Mouse (Mus musculus): ENCODE data around the gene Myh3. TPM values are rescaled to one million over a fixed set of nuclear protein-coding genes. Genes with fewer than 3 reads are reported as not detected.

The Myh3 gene
- 1 to 10 TPM in 1 of 4 experiments, under 1 TPM in 3; 0.50 to 1.1 (median 0.81) TPM for total RNA-seq (2022)

DNA sequence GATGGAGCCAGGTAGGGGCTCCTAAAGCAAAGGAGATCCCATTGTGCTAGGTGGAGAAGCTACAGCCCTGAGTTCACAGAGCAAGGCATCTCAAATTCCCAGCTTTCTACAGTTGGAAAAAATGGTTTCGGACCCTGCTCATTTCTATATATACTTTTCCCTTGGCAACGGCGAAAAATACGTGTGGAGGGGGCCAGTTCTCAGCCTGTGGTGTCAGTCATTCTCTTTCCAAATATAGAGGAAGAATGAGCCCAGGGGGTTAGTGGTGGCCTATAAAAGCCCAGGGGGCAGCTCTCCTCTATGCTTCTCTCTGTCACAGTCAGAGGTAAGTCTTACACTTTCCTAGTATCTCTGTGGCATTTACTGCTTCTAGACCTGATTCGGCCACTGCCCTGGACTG lies at the start of gene Myh3:
Gene Myh3 (plus strand): TSS at position 301 of the 400 bp plus-strand sequence.
- DNase-seq (ENCODE audit: low spot score in 2 of 2) = no peak

DNA sequence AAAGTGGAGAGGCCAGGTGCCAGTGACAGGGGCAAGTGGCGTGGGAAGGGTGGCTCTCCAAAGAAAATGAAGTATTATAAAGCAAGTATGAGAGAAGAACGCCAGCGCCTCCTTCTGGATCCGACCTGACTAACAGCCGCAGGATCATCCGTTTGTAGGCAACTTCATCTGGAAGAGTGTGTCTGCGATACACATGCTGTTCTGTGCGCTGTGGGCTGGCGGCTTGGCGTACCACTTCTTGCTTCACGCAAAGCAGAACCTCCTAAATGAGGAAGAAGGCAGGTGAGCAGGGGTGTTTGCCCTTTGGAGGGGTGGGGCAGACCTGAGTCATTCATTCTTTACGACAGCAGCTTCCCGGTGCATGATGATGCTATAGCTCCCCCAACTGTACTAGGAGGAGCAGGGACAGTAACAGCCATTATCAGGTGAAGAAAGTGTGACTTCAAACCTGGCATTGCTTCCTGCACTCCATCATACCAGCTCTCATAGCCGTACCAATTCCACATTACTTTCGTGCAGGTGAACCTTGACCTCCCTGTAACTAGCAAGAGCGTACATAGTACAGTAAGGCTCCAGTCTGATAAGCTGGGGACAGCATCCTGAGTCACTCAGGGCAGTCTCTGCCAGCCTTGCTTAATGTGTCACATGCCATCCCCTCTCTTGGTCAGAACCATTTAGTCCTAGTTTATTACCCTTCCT lies 47.0 kb upstream of the Myh3 start:
- DNase-seq (ENCODE audit: low spot score in 2 of 2) = no peak

DNA sequence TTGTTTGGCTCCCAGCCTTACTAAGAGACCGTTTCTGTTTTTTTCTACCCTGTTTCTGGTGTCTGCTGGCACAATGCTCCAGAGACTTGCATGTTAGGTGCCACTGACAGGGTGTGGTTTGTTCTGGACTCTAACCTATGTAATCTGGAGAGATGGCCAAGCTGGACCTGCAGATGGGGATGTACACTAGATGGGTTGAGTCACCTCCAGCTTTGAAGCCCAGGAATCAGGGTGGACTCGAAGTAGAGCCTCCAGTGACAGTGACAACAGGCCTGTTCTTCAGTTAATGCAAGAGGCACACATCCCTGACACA lies 46.5 kb upstream of the Myh3 start:
- DNase-seq (ENCODE audit: low spot score in 2 of 2) = no peak

DNA sequence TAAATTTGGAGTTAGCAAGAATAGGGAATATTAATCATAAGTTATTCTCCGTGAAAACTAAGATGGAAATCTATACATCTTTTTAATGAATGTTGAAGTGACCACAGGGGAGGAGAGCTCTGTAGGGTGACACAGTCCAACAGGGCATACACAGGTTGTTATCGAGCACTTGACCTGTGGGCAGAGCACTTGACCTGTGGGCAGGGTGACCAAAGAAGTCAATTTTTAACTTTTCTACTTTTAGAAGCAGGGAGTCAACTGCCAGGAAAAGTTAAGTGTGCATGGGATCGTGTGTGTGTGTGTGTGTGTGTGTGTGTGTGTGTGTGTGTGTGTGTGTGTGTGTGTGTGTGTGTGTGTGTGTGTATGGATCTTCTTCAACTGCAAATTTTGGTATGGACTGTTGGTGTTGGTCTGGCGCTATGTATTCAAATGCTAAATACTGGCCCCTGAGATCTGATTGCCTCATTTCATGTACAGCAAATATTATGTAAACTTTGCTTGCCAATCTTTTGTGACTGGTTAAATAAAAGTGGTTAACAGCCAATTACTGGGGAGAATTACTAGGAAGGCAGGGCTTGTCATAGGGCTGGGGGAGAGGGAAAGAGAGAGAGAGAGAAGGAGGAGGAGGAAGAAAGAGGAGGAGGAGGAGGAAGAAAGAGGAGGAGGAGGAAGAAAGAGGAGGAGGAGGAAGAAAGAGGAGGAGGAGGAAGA lies 43.2 kb upstream of the Myh3 start:
- DNase-seq (ENCODE audit: low spot score in 2 of 2) = no peak

DNA sequence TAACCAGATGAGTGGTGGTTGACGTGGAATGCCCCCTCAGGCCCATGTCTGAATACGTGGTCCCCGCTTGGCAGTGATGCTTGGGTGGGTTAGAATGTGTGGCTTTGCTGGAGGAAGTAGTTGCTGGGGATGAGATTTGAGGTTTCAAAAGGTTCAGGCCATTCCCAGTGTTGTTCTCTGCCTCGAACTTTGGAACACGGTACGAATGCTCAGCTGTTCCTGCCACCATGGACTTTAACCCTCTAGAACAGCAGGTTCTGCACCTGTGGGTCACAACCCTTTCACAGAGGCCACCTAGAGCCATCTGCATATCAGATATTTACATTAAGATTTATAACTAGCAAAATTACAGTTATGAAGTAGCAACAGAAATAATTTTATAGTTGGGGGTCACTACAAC lies 41.9 kb upstream of the Myh3 start:
- DNase-seq (ENCODE audit: low spot score in 2 of 2) = no peak

DNA sequence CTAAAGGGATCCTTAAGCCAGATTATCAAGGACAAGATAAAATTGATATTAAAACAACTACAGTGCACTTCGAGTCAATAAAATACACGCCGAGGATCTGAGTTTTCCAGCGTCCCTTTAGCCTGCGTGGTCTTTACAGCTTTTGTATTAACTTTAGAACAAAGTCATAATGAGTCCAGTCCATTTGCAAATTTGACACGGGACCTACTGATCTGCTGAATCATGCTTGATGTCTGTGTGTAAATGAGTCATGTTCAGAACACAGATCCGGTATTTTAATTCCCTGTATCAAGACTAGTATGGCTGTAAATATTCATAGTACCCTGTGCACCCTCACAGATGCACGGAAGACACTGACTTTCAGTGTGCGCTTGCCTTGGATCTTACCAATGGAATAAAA lies 41.2 kb upstream of the Myh3 start:
- DNase-seq (ENCODE audit: low spot score in 2 of 2) = no peak

DNA sequence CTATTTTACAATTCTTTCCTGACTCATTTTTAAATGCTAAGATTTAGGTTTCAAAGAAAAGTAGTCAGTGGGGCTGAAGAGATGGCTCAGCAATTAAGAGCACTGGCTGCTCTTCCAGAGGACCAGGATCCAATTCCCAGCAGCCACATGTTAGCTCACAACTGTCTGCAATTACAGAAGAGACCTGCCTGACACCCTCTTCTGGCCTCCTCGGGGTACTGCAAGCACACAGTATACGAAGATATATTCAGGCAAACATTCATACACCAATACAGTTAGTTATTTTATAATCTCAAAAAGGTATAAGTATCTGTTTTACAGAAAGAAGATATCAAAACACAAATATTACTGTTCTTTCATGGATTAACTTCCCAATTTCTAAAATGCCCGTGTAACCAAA lies 38.3 kb upstream of the Myh3 start:
- no peak for DNase-seq (ENCODE audit: low spot score in 2 of 2)

DNA sequence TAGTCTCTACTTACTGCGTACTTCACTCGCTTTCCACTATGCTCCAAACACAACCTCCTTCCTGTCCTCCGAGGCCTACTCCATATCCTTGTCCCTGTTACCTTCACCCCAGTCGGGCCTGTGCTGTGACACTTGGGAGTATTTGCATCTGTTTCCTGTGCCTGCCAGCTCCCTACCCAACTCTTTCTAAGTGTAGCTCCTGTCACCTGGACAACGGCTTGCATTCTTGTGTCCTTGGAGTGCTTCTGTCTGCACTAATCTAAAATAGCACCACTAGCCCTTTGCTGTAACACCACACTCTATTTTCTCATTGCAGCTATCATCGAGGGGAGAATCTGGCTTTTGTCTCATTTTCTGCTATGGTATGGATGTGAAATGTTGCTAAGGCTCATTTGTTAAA lies 37.6 kb upstream of the Myh3 start:
- no peak for DNase-seq (ENCODE audit: low spot score in 2 of 2)

DNA sequence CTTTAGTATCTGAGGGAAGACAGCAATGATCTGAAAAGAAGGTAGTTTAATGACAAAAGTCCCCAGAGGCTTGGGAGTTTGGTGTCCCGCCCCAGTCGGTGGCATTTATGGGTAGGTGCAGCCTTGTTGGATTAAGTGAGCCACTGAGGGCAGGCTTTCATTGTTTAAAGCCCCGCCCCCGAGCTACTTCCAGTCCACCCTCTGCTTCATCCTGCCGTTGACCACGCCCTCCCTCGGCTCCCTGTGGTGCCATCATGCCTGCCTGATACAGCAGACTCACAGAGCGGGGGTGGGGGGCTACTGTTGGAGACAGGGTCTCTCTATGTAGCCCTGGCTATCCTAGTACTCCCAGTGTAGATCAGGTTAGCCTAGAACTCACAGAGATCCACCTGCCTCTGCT lies 35.1 kb upstream of the Myh3 start:
- no peak for DNase-seq (ENCODE audit: low spot score in 2 of 2)

DNA sequence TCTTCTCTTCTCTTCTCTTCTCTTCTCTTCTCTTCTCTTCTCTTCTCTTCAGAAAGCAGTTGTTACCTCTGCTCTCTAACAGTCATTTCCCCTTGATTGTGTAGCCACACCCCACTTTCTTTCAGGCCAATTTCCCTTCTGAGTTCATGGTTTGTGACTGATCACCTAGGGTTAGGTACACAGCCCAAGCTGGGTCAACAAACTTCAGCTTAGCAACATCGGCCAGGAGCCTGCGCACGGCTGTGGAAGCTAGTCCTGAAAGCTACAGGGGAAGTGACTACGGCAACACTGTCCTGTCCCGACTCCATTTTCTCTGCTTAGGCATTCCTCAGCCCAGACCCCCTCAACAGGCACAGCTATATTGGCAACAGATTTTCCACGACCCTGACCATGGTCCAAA lies 33.1 kb upstream of the Myh3 start:
- no peak for DNase-seq (ENCODE audit: low spot score in 2 of 2)

DNA sequence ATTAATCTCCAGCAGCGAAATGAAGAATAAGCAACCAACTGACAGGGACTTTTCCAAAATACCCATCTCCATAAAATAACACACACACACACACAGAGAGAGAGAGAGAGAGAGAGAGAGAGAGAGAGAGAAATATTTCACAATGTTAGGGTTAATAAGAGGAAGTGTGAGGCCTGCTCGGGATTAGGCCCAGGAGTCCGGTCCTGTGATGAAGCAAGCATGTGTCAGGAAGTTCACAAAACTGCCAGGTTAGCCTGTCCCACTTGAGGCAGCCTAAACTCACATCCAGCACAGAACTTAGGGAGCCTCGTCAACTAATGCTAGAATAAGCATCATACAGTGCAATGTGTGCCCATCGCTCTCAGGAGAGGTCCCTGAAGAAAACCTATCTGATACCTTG lies 30.9 kb upstream of the Myh3 start:
- DNase-seq (ENCODE audit: low spot score in 2 of 2) = no peak

DNA sequence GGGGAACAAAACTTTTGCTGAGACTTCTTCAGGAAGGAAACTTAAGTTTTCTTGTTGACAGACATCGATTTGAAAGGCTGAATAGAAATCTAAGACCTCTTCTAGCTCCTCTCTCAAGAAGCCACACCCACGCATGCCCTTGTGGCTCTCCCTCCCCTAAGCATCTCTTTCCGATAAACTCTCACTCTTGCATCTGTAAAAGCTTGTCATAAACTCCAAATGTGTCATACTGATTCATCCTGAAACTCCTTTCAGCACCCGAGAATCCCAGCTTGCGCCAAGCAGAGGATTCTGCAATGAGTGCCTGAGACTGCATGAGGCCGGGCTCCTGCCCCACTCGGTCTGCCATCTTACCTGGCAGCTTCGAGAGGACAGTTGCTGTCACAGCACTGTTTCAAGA lies 29.6 kb upstream of the Myh3 start:
- DNase-seq (ENCODE audit: low spot score in 2 of 2) = no peak

DNA sequence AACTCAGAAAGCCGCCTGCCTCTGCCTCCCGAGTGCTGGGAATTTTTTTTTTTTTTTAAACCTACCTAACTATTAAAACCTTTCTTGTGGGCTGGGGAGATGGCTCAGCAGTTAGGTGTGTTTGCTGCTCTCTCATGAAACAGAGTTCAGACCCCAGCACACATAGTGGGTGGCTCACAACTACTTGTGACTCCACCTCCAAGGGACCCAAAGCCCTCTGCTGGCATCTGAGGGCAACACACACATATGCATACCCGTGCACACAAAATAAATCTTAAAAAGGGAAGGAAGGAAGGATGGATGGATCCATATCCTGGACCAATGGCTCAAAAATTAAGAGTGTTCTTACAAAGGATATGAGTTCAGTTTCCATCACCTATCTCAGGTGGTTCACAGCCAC lies 28.8 kb upstream of the Myh3 start:
- DNase-seq (ENCODE audit: low spot score in 2 of 2) = no peak

DNA sequence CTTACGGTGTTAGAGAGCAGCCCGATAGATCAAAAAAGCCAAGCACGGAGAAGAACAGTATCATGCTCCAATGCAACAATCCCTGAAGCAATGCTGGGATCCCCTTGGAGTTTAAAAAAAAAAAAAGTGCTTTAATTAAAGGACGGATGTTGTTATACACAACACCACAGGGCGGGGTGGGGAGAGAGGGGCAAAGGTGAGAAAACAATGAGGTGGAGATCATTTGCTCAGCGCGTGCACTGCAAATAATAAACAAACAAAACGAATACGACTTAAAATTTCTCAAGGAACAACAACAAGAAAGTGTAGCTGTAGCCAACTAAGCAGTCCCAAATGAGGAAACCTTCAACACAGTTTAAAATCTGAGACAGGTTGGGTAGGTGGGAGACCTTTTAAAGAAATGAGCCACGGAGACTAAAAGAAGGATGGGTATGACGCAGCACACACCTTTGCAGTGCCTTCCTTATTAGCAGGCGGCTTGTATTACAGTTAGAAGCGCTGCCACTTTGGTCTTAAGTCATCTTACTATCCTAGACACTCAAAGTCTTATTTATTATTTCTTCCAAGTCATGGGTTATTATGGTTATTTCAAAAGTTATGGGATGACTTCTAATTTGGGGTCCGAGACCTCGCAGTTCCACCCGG lies 26.3 kb upstream of the Myh3 start:
- no peak for DNase-seq (ENCODE audit: low spot score in 2 of 2)

DNA sequence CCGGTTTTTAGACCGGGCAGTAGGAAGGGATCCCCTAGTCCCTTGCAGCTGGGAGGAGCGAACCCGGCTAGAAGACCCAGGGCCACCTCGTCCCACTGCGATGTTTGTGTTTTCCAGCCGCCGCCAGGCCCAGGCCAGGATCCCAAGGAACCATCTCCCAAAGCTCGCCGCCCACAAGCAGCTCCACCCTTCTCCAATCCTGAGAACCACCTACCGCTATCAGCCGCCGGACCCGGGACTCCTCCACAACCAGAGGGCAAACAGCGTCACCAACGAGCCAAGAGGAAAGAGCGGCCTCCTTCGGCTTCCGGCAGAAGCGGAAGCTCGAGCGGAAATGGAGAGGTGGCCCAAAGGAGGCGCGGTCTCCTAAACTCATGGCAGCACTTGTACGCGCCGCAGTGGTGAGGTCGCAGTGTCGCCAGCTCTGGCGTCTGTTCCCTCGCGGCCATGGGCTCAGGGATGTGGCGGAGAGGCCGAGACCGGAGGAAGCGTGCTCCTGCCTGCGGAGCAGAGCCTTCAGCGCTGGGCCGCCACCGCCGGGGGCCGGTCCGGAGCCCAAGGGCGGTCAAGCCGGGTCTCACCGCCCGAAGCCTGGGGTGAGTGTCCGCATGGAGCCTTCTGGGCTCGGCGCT lies 25.7 kb upstream of the Myh3 start, which contains the start of the genes Adprm and Sco1:
Gene Adprm (minus strand): TSS at position 274 of the 632 bp plus-strand sequence.
Gene Sco1 (plus strand): TSS at position 350 of the 632 bp plus-strand sequence.
- DNase-seq (ENCODE audit: low spot score in 2 of 2) = peak; percentile 79 to 84

DNA sequence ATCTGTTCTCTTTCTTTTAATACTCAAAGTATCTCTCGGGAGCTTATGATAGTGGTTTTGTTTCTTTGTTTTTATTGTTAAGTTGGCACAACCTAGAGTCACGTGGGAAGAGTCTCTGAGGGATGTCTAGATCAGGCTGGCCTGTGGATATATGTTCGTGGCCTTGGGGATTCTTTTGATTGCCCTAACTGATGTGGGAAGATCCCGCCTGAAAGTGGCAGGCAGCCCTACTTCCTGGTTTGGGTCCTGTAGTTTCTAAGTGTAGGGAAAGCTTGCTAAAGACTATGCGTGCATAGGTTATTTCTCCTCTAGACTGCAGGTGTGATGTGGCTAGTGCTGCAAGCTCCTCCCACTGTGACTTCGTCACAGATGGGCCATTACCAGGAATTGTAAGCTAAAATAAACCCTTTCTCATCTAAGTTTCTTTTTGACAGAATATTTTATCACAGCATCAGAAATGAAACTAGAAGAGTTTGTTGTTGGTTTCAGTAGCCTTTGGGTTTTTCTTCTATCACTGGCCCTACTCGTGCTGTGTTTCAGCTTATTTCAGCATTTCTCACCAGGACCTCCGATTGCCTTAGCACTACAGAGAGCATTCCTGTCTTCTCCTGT lies 23.2 kb upstream of the Myh3 start:
- DNase-seq (ENCODE audit: low spot score in 2 of 2) = no peak

DNA sequence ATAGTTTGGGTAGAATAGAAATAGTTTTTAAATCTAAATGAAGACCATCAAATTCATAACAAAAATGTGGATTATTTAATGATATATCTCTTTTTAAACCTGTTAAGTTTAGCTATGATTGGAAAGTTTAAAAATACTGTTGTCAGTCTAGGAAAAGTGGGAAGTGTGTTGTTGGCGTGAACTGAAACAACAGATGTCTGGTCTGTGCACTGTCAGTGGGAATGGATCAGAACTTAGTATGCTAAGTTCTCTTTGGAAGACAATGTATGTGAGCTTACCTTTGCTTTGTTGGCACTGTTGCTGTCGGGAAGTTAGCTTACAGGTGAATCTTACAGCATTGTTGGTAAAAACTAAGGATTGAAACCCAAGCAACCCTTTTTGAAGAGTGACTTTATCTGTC lies 16.8 kb upstream of the Myh3 start:
- no peak for DNase-seq (ENCODE audit: low spot score in 2 of 2)

DNA sequence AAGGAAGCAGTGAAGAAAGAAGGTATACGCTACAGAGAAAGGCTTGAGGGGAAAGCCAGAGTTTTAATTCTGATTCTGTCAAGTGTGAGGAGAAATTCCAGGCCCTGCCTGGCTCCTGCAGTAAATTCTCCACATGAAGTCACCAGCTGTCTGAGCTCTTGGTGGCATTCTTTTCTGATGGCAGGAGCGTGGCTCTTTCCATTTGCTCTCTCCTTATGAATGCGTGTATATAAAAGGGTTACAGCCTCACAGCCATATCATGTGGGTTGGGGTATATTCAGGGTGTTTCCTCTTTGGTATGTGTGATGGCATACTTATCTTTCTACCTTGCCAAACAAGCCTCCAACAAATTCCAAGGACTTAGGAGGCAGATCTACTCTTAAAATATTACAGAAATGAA lies 15.4 kb upstream of the Myh3 start:
- no peak for DNase-seq (ENCODE audit: low spot score in 2 of 2)

DNA sequence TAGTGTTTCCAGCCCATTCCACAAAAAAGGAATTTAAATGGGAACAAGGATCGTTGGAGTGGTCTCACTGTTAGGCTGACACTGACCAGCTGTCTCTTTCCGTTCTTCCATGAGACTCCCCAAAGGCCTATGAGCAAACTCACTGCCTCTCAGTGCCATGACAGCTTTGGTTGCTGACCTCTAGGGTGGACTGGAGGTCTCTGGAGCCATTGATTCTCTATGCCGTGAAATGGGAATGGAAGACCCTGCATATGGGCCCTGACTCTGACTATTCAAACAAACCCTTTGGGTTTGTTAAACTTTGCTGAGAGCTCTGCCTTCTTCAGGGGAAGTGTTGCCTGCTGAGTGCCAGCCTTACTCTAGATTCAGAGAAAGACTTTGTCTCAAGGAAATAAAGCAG lies 10.4 kb upstream of the Myh3 start:
- no peak for DNase-seq (ENCODE audit: low spot score in 2 of 2)

DNA sequence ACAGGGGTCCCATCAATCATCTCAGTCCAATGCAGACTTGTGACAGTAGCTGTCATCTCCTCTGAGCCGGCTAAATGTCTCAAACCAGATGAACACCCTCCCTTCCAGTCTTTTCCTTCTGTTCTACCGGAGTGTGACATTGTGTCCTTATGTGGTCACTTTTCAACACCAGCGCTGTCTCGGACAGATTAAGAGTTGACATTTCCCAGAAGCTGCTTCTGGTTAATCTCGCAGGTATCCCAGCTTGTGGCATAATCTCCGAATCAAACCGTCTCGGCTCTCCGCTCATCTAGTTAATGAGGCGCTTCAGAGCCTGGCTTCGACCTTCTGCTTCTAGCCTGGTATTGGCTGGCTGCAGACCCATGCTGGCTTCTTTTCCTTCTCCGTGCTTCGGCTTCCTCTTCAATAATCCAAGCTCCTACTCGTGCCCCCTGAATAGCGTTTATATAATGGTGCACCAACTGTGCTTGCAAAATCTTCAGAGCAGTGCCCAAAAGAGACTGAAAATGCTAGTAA lies 5.4 kb upstream of the Myh3 start:
- no peak for DNase-seq (ENCODE audit: low spot score in 2 of 2)

DNA sequence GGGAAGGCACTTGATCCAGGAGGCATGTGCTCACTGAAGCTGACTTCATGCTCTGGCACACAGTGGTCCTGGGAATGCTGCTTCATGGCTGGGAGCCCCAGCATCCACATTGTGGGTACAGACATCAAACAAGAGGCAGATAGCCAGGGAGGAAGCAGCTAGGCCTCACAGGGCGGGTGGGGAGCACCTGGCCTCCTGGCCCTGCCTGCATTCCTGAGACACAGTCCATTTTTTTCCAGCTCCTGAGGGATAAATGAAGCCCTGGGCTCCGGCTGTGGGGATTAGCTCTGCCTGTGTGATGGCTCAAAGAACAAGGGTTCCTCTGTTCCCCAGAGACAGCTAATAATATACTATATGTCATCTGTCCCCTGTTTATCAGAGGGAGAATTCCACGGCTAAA lies 3.1 kb upstream of the Myh3 start:
- DNase-seq (ENCODE audit: low spot score in 2 of 2) = no peak

DNA sequence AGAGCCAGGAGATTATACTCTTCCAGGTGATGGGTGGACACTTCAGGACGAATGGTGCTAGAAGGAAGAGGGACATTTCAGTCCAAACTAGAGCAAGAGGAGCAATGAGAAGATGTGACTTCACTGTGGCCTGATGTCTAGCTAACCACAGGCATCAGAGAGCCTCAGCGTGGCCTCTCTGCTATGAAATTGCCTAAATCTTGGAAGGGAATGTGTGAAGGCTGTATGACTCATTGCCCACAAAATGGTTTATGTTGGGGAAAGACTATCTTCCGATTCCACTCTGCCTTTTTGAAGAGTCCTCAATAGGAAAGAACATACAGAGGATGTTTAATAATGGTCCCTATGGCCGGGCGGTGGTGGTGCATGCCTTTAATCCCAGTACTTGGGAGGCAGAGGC lies 1.3 kb upstream of the Myh3 start:
- DNase-seq (ENCODE audit: low spot score in 2 of 2) = no peak

Measured in layer of hippocampus, adult 8-10 months (tissue).